Mouse (Mus musculus) liver, adult 2 months (tissue): ENCODE data around the gene Hap1. TPM values are rescaled to one million over a fixed set of nuclear protein-coding genes. Genes with fewer than 3 reads are reported as not detected.
"Not testable (repeated sequence)": the region's sequence is repeated elsewhere in the genome, so short reads cannot be mapped to it uniquely, and the experiment has no call there.

Experiments
- DNase-seq: peaks from one replicate; pipeline ENCODE4 v3.0.0-alpha.2; 2011; ENCODE audit warnings: low read depth, low spot score; ENCODE audit errors: extremely low read depth
- H3K27ac ChIP-seq: fragments of 200-500 bp; replicated peaks from 2 replicates; pipeline ENCODE4 v1.5.1; 2012; ENCODE audit warnings: low read depth, mild to moderate bottlenecking, control low read depth, inconsistent platforms, low read length; ENCODE audit not compliant: insufficient read depth
- H3K27me3 ChIP-seq: fragments of 200-500 bp; 2 replicates; pipeline ENCODE4 v1.6.1; 2012; ENCODE audit warnings: mild to moderate bottlenecking, moderate library complexity, low read length, inconsistent platforms; ENCODE audit not compliant: control insufficient read depth, insufficient read depth
- H3K36me3 ChIP-seq: fragments of 200-500 bp; 2 replicates; pipeline ENCODE4 v1.6.1; 2012; ENCODE audit warnings: low read length, inconsistent platforms; ENCODE audit not compliant: control insufficient read depth, insufficient read depth
- H3K4me1 ChIP-seq: fragments of 200-500 bp; 2 replicates; pipeline ENCODE4 v1.6.1; 2011; ENCODE audit warnings: low read length; ENCODE audit not compliant: control insufficient read depth, insufficient read depth
- H3K4me3 ChIP-seq: fragments of 200-500 bp; 2 replicates; pipeline ENCODE4 v1.5.1; 2011; ENCODE audit warnings: low read depth, mild to moderate bottlenecking, control low read depth, low read length, moderate library complexity; ENCODE audit not compliant: insufficient read depth
- H3K79me2 ChIP-seq: fragments of 200-500 bp; 2 replicates; pipeline ENCODE4 v1.6.1; 2012; ENCODE audit warnings: inconsistent platforms, mild to moderate bottlenecking, low read length, moderate library complexity; ENCODE audit not compliant: control insufficient read depth, insufficient read depth
- H3K9ac ChIP-seq: fragments of 200-500 bp; 2 replicates; pipeline ENCODE4 v1.6.1; 2012; ENCODE audit warnings: low read depth, mild to moderate bottlenecking, control low read depth, inconsistent platforms, low read length
- CTCF ChIP-seq: fragments of 200-500 bp; IDR thresholded peaks from 2 replicates; pipeline ENCODE4 v1.5.1; 2011; ENCODE audit warnings: low read depth, low read length, control low read depth
- POLR2A ChIP-seq: fragments of 200-500 bp; IDR thresholded peaks from 2 replicates; pipeline ENCODE4 v1.6.1; 2011; ENCODE audit warnings: low read length, control low read depth; ENCODE audit not compliant: insufficient read depth; ENCODE audit errors: extremely low read depth
- WGBS: fragments of 180-500 bp; shearing (Covaris S2); methylation state at CpG from one replicate; pipeline ENCODE4 v1.1.7; 2018; 5-methylcytosine and 5-hydroxymethylcytosine counted together
- polyA plus RNA-seq: library from polyadenylated mRNA; depleted of rRNA; stranded (reverse); fragments of >200 nt; gene quantifications from 2 replicates; pipeline ENCODE4 v1.2.3, GENCODE M21; 2012
- total RNA-seq: library from RNA; depleted of rRNA; stranded (reverse); fragments of >200 nt; gene quantifications from 2 replicates; pipeline ENCODE4 v1.2.3, GENCODE M21; 2014

Gene Hap1
- total and polyA plus RNA-seq, 2 experiments, result 0.65 to 1.2 TPM

- Histone ChIP-seq H3K79me2 (no peaks in the 10 kb centered on the region), H3K4me1 (peaks cover 9% of the 10 kb centered on the region; the same call in 1 of the 2 replicates), H3K27ac (no peak within 1 kb of the TSS), H3K4me3 (no peak within 1 kb of the TSS), H3K36me3 (no peaks in the 10 kb centered on the region), H3K9ac (no peak within 1 kb of the TSS), H3K27me3 (no peaks in the 10 kb centered on the region)
- TF ChIP-seq CTCF, result no peak
- no peak for TF ChIP-seq POLR2A
- whole genome bisulfite sequencing, result 81% methylated on average over 6 of the region's 6 CpGs
- DNase-seq, result no peak
Measured at GRCm38 (mm10) chr11:100333944-100334457, 21.9 kb downstream of the Hap1 start, which contains the start of gene Gast. TSS of gene Gast (plus strand) at chr11:100334407.

- TF ChIP-seq POLR2A, result no peak
- no peak for TF ChIP-seq CTCF
- no peaks in the 10 kb centered on the region for H3K27me3 ChIP-seq
- H3K4me1 ChIP-seq, result peaks cover 11% of the 10 kb centered on the region; the same call in 1 of the 2 replicates
- no peak overlapping the region for H3K27ac ChIP-seq
- 77% methylated on average over 9 of the region's 9 CpGs for WGBS
- no peaks in the 10 kb centered on the region for H3K79me2 ChIP-seq
- H3K4me3 ChIP-seq, result no peak overlapping the region
- DNase-seq, result no peak
- H3K36me3 ChIP-seq, result no peaks in the 10 kb centered on the region
- no peak overlapping the region for H3K9ac ChIP-seq
Measured at GRCm38 (mm10) chr11:100332766-100333515, 23.0 kb downstream of the Hap1 start.

GRCm38 (mm10) chr11:100330816-100331375 is 25.0 kb downstream of the Hap1 start:
- H3K9ac ChIP-seq, H3K79me2 ChIP-seq, H3K36me3 ChIP-seq, H3K27me3 ChIP-seq, H3K4me3 ChIP-seq: not testable (repeated sequence)
- WGBS, result 30% methylated on average over 8 of the region's 8 CpGs
- Histone ChIP-seq H3K27ac (peak overlapping the region; percentile 24; the same call in 1 of the 2 replicates), H3K4me1 (peaks cover 11% of the 10 kb centered on the region; the same call in 1 of the 2 replicates)
- peak; percentile 98 for DNase-seq

- Histone ChIP-seq H3K27me3 (no peaks in the 10 kb centered on the region), H3K9ac (no peak overlapping the region), H3K79me2 (no peaks in the 10 kb centered on the region), H3K4me3 (no peak overlapping the region), H3K4me1 (peaks cover 11% of the 10 kb centered on the region; the same call in 1 of the 2 replicates), H3K27ac (peak overlapping the region; percentile 24; the same call in 1 of the 2 replicates), H3K36me3 (no peaks in the 10 kb centered on the region)
- TF ChIP-seq CTCF (no peak), POLR2A (no peak)
- DNase-seq, result no peak
- WGBS, result 67% methylated on average over 16 of the region's 16 CpGs
Measured at GRCm38 (mm10) chr11:100330235-100330634, 25.7 kb downstream of the Hap1 start.

GRCm38 (mm10) chr11:100327761-100328160 is 28.2 kb downstream of the Hap1 start:
- no peak for DNase-seq
- no peak overlapping the region for H3K27ac ChIP-seq
- H3K79me2 ChIP-seq, result no peaks in the 10 kb centered on the region
- 86% methylated on average over 6 of the region's 6 CpGs for WGBS
- no peak overlapping the region for H3K4me3 ChIP-seq
- no peak overlapping the region for H3K9ac ChIP-seq
- no peak for TF ChIP-seq POLR2A
- no peak for TF ChIP-seq CTCF
- peaks cover 11% of the 10 kb centered on the region; the same call in 1 of the 2 replicates for H3K4me1 ChIP-seq
- no peaks in the 10 kb centered on the region for H3K36me3 ChIP-seq
- no peaks in the 10 kb centered on the region for H3K27me3 ChIP-seq

GRCm38 (mm10) chr11:100327316-100327715 is 28.6 kb downstream of the Hap1 start:
- peaks cover 11% of the 10 kb centered on the region; the same call in 1 of the 2 replicates for H3K4me1 ChIP-seq
- no peak overlapping the region for H3K4me3 ChIP-seq
- H3K79me2 ChIP-seq, result no peaks in the 10 kb centered on the region
- TF ChIP-seq POLR2A (no peak), CTCF (no peak)
- WGBS, result 88% methylated on average over 11 of the region's 11 CpGs
- H3K27ac ChIP-seq, result no peak overlapping the region
- no peaks in the 10 kb centered on the region for H3K27me3 ChIP-seq
- H3K9ac ChIP-seq, result no peak overlapping the region
- H3K36me3 ChIP-seq, result peaks cover 2% of the 10 kb centered on the region
- no peak for DNase-seq
